Mouse (Mus musculus) cerebellum, adult 2 months (tissue): Measurements from ENCODE around the gene Psenen. TPM values are rescaled to one million over a fixed set of nuclear protein-coding genes. Genes with fewer than 3 reads are reported as not detected.
A peak's percentile ranks its signal among the peaks of the same experiment; 100 is the strongest.

Source experiments
- DNase-seq, 2 experiments: peaks; one replicate each; pipeline ENCODE4 v3.0.0; 2021
- H3K27ac ChIP-seq: fragments of 200-500 bp; 2 replicates; pipeline ENCODE4 v1.5.1; 2012; ENCODE audit warnings: low read length, control low read depth, inconsistent platforms; ENCODE audit not compliant: insufficient read depth
- H3K27me3 ChIP-seq: fragments of 200-500 bp; 2 replicates; pipeline ENCODE4 v1.6.1; 2012; ENCODE audit warnings: inconsistent platforms, mild to moderate bottlenecking, low read length, moderate library complexity; ENCODE audit not compliant: control insufficient read depth, insufficient read depth
- H3K4me1 ChIP-seq: fragments of 200-500 bp; 2 replicates; pipeline ENCODE4 v1.6.1; 2011; ENCODE audit warnings: low read length; ENCODE audit not compliant: control insufficient read depth, insufficient read depth
- H3K4me3 ChIP-seq: fragments of 200-500 bp; replicated peaks from 2 replicates; pipeline ENCODE3; 2011; ENCODE audit warnings: mild to moderate bottlenecking, low read depth, low read length, control low read depth; ENCODE audit not compliant: insufficient read depth
- CTCF ChIP-seq: fragments of 200-500 bp; IDR thresholded peaks from 2 replicates; pipeline ENCODE4 v1.5.1; 2011; ENCODE audit warnings: low read depth, mild to moderate bottlenecking, control low read depth, low read length, moderate library complexity, borderline replicate concordance; ENCODE audit not compliant: insufficient read depth
- POLR2A ChIP-seq: fragments of 200-500 bp; IDR thresholded peaks from 2 replicates; pipeline ENCODE4 v1.6.1; 2011; ENCODE audit warnings: low read length, control low read depth, borderline replicate concordance; ENCODE audit not compliant: insufficient read depth
- WGBS: fragments of 180-500 bp; shearing (Covaris S2); methylation state at CpG from one replicate; pipeline ENCODE4 v1.1.7; 2018; 5-methylcytosine and 5-hydroxymethylcytosine counted together
- polyA plus RNA-seq: library from polyadenylated mRNA; depleted of rRNA; stranded (reverse); fragments of >200 nt; gene quantifications from 2 replicates; pipeline ENCODE4 v1.2.3, GENCODE M21; 2012

Psenen gene
- polyA plus RNA-seq, 1 experiment: 147 TPM

- WGBS: 84% methylated on average over 9 of the region's 9 CpGs
- peak in 1 of 2 experiments; percentile 18 for DNase-seq
- Histone ChIP-seq H3K4me1 (peaks cover 6% of the 10 kb centered on the region), H3K27me3 (no peaks in the 10 kb centered on the region), H3K27ac (no peak overlapping the region), H3K4me3 (no peak overlapping the region)
- TF ChIP-seq POLR2A: no peak
- no peak for TF ChIP-seq CTCF
These were observed 2.6 kb upstream of the Psenen start for GRCm38 (mm10) chr7:30566033-30566432.

GRCm38 (mm10) chr7:30564970-30565571 is 1.6 kb upstream of the Psenen start, which contains the start of gene Igflr1:
Gene Igflr1 (plus strand): TSS chr7:30565427.
- no peak within 1 kb of the TSS for H3K27ac ChIP-seq
- DNase-seq: no peak
- no peaks in the 10 kb centered on the region for H3K27me3 ChIP-seq
- TF ChIP-seq CTCF (no peak), POLR2A (no peak)
- WGBS: 95% methylated on average over 12 of the region's 12 CpGs
- peaks cover 6% of the 10 kb centered on the region for H3K4me1 ChIP-seq
- H3K4me3 ChIP-seq: no peak within 1 kb of the TSS

- peaks cover 6% of the 10 kb centered on the region for H3K4me1 ChIP-seq
- H3K27me3 ChIP-seq: no peaks in the 10 kb centered on the region
- TF ChIP-seq CTCF: no peak
- no peak for TF ChIP-seq POLR2A
- no peak for DNase-seq
- 23% methylated on average over 6 of the region's 6 CpGs for WGBS
- peak overlapping the region; percentile 88 for H3K4me3 ChIP-seq
- H3K27ac ChIP-seq: no peak overlapping the region
These were observed 466 bp upstream of the Psenen start for GRCm38 (mm10) chr7:30563906-30564280.

- no peak for DNase-seq
- Histone ChIP-seq H3K4me3 (peak overlapping the region; percentile 88), H3K4me1 (peaks cover 6% of the 10 kb centered on the region), H3K27me3 (no peaks in the 10 kb centered on the region), H3K27ac (peak overlapping the region; percentile 23; the same call in 1 of the 2 replicates)
- TF ChIP-seq POLR2A (no peak), CTCF (no peak)
- under 1% methylated on average over 27 of the region's 27 CpGs for WGBS
These were observed 806 bp downstream of the Psenen start for GRCm38 (mm10) chr7:30562526-30563116.

- no peak overlapping the region for H3K27ac ChIP-seq
- 64% methylated on average over 2 of the region's 2 CpGs for WGBS
- H3K4me1 ChIP-seq: peaks cover 6% of the 10 kb centered on the region
- DNase-seq: peak in 1 of 2 experiments; percentile 13
- TF ChIP-seq CTCF (no peak), POLR2A (no peak)
- H3K27me3 ChIP-seq: no peaks in the 10 kb centered on the region
- no peak overlapping the region for H3K4me3 ChIP-seq
These were observed 3.1 kb downstream of the Psenen start for GRCm38 (mm10) chr7:30560296-30560695.

GRCm38 (mm10) chr7:30559443-30559954 is 3.9 kb downstream of the Psenen start, which contains the start of gene Lin37:
Gene Lin37 (minus strand): TSS chr7:30559838.
- H3K27me3 ChIP-seq: no peaks in the 10 kb centered on the region
- peak within 1 kb of the TSS; percentile 58; the same call in 1 of the 2 replicates for H3K27ac ChIP-seq
- DNase-seq: peak; percentile 97 to 100
- peaks cover 6% of the 10 kb centered on the region for H3K4me1 ChIP-seq
- under 1% methylated on average over 20 of the region's 20 CpGs for WGBS
- TF ChIP-seq POLR2A: peak; percentile 83
- no peak for TF ChIP-seq CTCF
- peak within 1 kb of the TSS; percentile 95 for H3K4me3 ChIP-seq

- peaks cover under 1% of the 10 kb centered on the region for H3K4me1 ChIP-seq
- H3K27ac ChIP-seq: peak overlapping the region; percentile 58; the same call in 1 of the 2 replicates
- WGBS: 7% methylated on average over 12 of the region's 12 CpGs
- no peak for DNase-seq
- no peaks in the 10 kb centered on the region for H3K27me3 ChIP-seq
- TF ChIP-seq CTCF: no peak
- TF ChIP-seq POLR2A: no peak
- H3K4me3 ChIP-seq: peak overlapping the region; percentile 95
These were observed 4.6 kb downstream of the Psenen start for GRCm38 (mm10) chr7:30558656-30559442.
